Mouse (Mus musculus): Measurements from ENCODE around the gene Srsf3. TPM values are rescaled to one million over a fixed set of nuclear protein-coding genes. Genes with fewer than 3 reads are reported as not detected.
"Not testable (repeated sequence)": the region's sequence is repeated elsewhere in the genome, so short reads cannot be mapped to it uniquely, and the experiment has no call there.

The Srsf3 gene
- total RNA-seq, 2 experiments from 2014 or later: 99.7 to 120 TPM

DNA sequence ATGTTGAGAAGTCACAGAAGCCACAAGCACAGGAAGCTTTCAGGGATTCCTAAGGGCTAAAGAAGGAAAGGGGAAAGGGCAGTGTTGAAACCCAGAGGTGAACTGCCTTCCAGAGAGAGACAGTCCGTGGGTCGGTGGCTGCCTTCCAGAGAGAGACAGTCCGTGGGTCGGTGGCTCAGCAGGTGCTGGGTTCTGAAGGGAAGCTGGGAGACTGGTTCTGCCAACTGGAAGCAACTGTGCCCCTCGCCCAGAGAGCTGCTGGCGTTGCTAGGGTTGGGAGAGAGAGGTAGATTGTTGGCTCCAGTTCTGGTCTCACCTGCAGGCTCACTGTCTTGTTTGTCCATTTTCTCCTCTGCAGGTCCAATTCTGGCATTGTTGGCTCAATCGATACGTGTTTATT is 26.1 kb downstream of the Srsf3 start:
- intact Hi-C loops (cut with DNase I): no loop called here
- no peak for DNase-seq

DNA sequence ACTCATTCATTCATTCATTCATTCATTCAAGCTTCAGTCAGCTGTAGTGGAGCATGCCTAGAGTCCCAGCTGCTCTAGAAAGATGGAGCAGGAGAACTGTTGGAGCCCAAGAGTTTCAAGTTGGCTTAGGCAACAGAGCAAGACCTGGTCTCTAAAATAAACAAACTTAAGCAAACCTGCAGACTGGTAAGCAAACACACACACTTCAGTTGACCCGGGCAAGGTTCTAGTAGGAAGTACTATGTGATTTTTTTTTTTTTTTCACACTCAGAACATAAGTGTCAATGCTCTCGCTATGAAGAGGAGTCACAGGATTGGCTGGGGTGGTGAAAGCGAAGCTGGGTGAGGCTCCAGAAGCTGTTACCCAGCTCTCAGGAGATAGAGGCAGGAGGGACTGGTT is 27.2 kb downstream of the Srsf3 start:
- intact Hi-C loops (cut with DNase I): no loop called here

DNA sequence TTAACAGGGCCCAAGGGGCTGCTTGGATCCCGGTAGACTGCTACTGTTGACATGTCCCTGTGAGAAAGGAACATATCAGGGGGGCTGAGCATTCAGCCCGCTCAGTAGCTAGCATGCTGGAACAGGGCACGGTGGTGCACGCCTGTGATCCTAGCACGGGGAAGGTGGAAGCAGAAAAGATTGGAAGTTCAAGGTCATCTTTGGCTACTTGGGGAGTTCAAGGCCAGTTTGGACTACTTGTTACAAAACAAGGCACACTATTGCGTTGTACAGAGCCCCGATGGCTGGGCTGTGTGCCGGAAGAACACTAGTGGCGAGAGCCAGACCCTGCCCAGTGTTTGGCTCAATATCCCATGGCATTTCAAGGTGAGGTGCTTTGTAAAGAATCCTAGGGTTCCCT is 28.5 kb downstream of the Srsf3 start:
- DNase-seq: no peak
- intact Hi-C loops (cut with DNase I): no loop called here

More for the DNA sequence above, 27.2 kb downstream of the Srsf3 start:
- DNase-seq: no peak

DNA sequence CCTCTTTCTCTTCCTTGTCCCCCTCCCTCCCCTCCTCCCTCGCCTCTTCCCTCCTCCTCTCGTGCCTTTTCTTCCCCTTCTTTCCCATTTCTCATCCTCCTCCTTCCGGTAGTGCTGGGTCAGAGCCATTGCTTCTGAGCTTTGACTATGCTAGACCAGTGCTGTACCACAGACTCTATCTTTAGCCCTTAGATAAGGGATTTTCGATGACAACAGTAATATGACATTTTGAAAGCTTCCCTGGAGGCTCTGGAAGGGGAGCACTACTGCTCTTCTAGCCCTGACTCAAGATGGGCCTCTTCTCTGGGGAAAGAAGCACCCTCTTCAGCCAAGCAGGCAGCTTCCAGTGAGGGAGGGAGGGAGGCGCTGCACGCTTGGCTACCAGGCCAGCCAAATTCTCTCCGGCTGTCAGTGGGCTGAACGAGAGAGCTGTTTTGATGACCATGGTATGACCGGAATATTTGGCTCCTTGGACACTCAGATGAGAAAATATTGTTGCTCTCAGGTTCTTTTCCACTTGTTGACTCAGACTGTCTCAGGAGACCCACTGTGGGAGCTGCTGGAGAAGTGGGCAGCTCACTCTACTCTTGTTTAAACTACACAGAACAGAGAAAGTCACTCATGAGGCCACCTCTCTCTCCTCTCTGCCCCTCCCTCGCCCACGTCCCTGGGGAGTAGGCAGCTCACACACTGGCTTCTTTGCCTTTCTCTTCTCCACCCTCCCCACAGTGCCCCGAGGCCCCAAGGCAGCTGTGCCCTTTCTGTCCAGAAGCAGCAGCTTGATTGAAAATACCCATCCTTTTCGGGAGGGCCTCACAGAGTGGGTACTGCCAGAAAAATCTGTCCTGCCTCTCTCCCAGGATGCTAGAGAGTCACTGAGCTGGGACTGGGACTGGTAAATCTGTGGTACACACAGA is 29.9 kb downstream of the Srsf3 start:
- intact Hi-C loops (cut with DNase I): no loop called here
- DNase-seq: peak; percentile 49 to 55

DNA sequence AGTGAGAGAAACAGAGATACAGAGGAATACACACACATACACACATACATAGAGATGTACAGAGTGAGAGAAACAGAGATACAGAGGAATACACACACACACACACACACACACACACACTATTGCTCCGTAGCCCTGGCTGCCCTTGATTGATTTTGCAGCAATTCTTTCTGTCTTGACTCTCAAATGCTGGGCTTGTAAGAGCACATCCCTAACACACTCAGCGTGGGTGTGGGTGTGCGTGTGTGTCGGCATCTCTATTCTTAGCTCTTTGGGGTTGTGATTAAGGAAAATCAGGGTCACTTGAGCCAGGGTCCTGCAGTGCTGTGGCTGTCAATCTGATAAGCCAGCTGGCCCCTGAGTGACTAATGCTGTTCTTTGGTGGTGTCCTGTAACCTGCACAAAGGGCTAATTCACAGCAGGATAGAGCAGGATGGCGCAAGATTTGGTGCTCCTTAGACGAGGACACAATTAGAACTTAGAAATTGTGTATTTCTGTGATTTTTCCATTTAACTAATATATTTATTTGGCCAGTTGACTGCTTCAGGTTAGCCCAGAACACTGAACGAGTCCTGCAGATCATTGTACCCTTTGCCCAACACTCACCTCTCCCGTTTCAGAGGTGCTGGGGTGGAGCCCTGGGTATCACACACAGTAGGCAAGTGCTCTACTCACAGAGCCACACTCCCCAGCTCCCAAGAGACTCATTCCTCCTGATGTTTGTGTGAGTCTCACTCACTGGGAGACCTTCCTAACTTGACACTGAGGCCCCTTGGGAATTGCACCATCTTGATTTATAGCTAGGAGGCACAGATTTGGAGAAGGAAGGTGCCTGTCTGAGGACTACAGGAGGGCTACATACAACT is 30.9 kb downstream of the Srsf3 start:
- no peak for DNase-seq
- intact Hi-C loops (cut with DNase I): no loop called here

DNA sequence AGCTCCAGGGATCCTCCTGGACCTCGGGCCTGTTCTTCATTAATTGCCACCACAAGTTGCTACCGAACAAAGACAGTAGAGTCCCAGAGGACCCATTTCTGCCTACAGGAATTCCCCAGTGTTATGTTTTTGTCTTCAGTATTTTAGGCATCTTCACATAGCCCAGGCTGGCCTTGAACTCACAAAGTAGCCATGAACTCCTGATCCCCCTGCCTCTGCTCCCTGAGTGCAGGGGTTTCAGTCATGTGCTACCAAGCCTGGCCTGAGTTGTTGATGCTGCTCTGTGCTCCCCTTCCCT is 31.5 kb downstream of the Srsf3 start:
- intact Hi-C loops (cut with DNase I): no loop called here
- DNase-seq: no peak

DNA sequence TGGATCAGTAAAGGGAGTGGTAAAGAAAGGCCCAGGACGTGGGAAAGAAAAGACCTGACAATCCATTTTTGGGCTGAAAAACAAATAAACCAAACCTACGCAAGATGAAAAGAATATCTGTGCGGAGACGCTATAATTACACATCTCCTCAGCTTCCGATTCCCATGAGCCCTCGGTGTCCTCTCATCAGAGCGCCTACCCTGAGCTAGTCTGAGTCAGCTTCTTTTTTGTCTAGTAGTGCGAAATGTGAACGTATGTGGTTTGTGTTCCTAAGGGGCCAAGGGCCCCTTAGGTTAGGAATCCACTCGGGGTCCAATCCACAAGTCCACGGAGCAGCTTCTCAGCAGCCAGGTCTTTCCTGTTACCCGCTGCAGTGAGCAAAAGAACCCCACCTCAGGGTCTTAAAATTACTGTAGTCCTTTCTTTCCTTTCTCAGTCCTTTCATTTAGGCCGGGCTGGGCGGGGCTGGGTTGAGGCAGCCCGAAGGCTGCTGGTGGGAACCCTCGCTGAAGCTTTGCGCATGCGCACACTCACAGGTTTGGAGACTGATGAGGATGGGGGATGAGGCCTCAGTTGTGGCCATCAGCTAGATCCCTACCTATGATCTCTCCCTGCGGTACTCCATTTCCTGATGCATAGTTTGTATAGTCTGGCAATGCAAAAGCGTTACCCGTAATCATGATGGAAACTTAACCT is 33.0 kb downstream of the Srsf3 start:
- intact Hi-C loops (cut with DNase I): no loop called here
- no peak for DNase-seq

DNA sequence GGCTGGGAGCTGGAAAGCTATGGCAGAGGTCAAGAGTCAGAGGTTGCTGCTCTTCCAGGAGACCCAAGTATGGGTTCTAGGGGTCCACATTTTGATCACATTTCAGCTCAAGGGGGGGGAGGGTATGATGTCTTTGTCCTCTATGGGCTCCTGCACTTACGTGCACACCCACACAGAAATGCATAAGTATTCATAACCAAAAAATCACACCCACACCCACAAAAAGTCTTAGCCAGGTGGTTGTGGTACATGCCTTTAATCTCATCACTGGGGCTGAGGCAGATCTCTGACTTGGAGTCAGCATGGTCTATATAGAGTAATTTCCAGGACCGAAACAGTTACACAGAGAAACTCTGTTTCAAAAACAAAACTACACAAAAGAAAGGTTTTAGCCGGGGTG is 33.5 kb downstream of the Srsf3 start:
- intact Hi-C loops (cut with DNase I): no loop called here
- no peak for DNase-seq

DNA sequence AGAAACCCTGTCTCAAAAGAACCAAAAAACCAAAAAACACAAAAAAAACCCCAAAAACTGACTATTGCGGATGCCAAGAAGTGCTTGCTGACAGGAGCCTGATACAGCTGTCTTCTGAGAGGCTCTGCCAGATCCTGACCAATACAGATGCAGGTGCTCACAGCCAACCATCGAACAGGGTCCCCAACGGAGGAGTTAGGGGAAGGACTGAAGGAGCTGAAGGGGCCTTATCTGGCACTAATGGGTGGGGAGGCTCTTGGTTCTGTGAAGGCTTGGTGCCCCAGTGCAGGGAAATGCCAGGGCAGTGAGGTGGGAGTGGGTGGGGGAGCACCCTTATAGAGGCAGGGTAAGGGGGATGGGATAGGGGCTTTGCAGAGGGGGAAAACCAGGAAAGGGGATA is 35.0 kb downstream of the Srsf3 start:
- DNase-seq; intact Hi-C loops (cut with DNase I): not testable (repeated sequence)

DNA sequence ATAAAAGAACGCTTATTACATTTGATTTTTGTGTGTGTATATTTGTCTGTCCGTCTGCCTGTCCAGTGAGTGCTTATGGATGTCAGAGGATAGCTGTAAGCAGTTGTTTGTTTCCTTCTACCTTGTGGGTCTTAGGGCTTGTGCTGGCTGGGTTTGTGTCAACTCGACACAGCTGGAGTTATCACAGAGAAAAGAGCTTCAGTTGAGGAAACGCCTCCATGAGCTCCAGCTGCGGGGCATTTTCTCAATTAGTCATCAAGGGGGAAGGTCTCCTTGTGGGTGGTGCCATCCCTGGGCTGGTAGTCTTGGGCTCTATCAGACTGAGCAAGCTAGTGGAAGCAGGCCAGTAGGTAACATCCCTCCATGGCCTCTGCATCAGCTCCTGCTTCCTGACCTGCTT is 35.4 kb downstream of the Srsf3 start:
- no peak for DNase-seq
- intact Hi-C loops (cut with DNase I): no loop called here

DNA sequence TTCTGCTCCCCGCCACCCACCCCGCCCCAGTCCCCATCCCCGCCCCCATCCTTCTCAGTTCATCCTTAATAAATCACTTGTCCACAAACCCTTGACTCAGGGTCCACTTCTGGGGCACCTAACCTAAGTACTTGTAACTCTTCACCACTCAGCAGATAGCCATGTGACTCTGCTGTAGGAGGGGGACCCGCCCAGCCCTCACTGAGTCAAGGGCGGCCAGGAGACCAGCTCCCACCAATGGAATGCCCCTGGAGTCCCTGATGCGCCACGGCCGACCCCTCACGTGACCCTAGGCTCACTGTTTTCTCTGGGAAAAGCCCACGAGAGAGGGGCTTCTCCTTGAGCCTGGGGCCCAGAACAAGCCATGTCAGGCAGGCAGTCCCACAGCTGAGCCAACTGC is 36.6 kb downstream of the Srsf3 start:
- intact Hi-C loops (cut with DNase I): no loop called here
- no peak for DNase-seq

DNA sequence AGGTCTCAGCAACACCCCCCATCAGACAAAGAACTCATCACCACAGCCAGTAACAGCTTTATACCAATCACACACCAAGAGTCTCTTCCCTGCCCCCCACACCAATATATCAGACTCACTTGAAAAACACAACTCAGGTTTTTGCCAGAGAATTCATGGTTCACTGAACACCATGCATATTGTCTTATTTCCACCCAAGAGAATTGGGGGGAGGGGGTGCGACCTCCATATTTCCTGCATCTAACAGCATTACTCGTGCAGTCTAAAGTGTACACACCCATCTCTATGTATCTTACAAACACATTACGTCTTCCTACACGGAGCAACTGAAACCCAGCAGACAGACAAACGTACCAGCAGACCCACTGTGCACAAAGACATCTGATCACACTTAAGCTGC is 39.4 kb downstream of the Srsf3 start:
- intact Hi-C loops (cut with DNase I): no loop called here
- DNase-seq: no peak

DNA sequence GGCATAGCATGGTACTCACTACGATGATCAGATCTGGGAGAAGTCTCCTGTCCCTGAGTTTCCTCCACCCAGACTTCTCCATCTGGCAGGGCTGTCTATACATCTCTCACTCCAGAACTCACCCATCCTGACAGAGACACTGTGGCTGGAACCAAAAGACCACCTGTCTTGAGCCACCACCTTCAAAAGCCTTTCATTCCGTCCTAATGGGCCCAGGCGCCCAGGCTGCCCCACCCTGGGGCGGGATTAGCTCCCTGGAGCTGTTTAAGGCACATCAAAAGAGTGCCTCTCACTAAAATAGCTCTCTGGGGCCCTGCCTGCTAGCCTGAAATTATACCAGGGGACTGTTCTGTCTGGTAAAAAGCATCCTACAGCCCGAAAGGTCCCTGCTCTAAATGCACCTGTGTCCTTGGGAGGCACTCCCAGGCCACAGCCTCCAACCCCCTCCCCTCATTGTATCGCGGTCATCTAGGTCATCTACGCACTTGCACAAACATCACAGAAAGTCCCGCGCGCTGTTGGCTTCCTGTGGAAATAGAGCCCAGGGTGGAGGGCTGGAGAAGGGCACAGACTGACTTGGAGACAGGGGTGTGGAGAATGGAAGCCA is 40.4 kb downstream of the Srsf3 start:
- intact Hi-C loops (cut with DNase I): no loop called here
- no peak for DNase-seq

DNA sequence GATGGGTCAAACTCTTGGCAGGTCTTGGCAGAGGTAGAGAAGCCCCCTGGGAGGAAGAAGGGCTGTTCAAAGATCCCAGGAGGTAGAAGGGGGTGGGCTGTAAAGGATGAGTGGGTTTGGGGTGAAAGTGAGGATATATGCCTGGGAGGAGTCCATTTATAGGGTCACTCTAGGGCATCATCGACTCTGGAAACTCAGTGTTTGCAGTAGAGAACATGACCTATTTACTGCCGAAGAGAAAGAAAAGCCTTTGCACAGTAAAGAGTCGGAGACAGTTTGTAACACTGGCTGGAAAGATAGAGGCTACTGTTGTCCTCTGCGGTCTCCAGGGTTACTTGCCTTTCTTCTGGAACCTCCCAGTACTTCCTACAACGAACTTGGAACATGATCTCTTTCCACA is 40.9 kb downstream of the Srsf3 start:
- no peak for DNase-seq
- intact Hi-C loops (cut with DNase I): no loop called here

DNA sequence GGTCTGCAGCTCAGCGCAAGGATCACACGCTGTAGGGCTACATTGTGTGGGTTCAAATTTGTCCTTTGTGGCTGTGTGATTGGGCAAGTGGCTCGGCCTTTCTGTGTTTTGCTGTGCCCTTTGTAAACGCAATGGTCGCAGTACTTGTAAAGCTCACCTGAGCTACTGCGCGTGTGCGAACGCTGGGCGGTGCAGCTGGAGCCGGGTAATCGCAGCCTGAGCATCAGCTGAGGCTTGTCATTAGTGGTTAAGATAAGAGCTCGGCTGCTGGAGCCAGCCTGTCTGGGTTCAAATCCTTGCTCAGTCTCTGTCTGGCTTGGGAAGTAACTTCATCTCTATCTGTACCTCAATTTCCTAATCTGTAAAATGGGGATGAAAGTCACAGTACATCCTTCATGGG is 41.7 kb downstream of the Srsf3 start:
- no peak for DNase-seq
- intact Hi-C loops (cut with DNase I): no loop called here

DNA sequence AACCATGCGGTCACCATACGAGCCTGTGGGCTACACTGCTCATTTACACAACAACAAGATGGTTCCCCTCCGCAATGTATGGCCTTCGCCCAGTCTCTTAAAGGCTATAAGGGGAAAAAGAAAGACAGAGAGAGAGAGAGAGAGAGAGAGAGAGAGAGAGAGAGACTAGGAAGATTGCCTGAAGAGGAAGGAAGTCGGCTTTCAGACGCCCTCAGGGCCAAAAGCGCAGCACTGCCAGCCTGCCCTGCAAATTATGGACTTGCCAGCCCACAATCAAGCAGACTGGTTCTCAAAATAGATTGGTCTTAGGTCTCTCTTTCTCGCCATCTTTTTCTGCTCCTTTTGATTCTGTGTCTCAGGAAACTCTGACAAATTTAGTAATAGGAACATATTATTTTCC is 43.8 kb downstream of the Srsf3 start:
- DNase-seq: no peak
- intact Hi-C loops (cut with DNase I): no loop called here

DNA sequence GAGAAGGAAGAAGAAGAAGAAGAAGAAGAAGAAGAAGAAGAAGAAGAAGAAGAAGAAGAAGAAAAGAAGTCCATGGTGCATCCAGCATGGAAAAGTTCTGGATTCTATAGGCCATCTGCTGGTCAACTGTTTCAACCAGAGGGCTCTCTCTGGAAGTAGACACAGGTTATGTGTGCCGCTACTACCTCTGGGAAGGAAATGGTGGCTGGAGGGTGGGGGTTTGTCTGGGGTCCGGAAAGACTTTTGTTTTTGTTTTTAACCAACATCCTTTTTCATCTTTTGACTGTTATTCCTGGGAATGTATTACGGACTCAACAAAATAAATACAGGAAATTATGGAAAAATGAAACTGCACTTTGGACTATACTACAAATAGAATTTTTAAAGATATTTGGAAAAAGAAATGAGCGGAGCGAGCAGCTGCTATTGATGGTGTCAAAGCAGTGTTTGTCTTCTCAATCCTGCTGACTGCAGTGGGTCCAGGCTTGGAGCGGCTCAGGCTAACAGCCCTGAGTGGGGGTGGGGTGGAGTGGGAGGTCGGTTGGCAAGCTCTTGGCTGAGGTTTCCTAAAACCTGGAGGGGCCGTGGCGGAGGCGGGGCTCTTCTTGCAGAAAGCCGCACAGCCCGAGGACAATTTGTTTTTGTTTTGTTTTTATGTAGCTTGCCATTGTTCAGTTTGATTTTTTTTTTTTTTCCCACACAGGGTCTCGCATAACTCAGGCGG is 45.5 kb downstream of the Srsf3 start:
- intact Hi-C loops (cut with DNase I): loop anchor here (2.0 kb wide), 1 partner anchor 15 kb away; no protein-coding TSS in a partner anchor
- peak; percentile 54 to 62 for DNase-seq

DNA sequence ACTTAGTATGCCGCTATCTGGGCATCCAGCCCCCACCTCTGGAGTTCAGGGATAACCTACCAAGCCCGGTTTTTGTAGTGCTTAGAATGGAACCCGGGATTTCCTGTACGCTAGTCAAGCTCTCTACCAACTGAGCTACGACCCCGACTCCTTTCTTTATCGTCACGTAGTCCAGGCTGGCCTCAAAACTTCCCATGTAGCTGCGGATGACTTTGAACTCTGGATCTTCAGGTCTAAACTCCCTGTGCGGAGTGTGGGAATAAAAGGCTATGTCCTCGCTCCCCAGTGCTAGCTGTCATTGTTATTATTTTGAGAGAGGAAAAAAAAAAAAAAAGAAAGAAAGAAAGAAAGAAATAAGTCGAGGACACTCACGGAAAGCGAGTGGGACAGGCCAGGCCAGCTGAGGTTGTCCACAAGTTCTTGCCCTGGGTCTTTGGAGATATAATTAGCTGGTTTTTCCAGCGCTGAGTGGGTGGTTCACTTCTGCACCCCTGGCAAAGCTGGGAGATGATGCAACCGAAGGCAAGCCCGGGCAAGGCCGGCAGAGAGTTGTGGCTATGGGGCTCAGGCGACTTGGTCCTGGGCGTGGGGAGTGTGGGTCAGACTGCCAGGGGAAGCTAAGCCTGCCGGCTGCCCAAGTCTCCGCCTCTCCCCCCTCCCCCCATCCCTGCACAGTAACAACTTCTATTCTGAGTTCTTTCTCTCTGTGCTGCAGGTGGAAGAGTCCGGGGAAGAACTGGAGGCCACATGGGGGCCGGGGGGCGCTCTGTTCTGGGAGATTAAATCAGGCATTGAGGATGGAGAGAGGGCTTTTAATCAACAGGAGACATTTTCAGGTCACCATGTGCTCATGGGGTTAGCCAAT is 46.3 kb downstream of the Srsf3 start:
- peak; percentile 72 to 75 for DNase-seq
- intact Hi-C loops (cut with DNase I): loop anchor here (2.0 kb wide), 1 partner anchor 14 kb away; no protein-coding TSS in a partner anchor

Data from heart, postnatal 14 days (tissue).